Mouse (Mus musculus) stomach, embryonic 14.5 days (tissue): Measurements from ENCODE around the gene Crygn. TPM values are rescaled to one million over a fixed set of nuclear protein-coding genes. Genes with fewer than 3 reads are reported as not detected.
A peak's percentile ranks its signal among the peaks of the same experiment; 100 is the strongest.

ENCODE experiments used
- ATAC-seq: fragments of 200-750 bp; cut with Nextera tagmentation; 2 replicates; pipeline ENCODE4 v1.8.0; 2017; ENCODE audit warnings: low read depth, moderate TSS enrichment; ENCODE audit not compliant: insufficient number of reproducible peaks, insufficient read depth, low FRiP score
- H3K27ac ChIP-seq: fragments of 300-500 bp; sonication (generic); 2 replicates; pipeline ENCODE4 v1.5.1; 2014; ENCODE audit warnings: mild to moderate bottlenecking, low read length, moderate library complexity, mixed read lengths
- H3K27me3 ChIP-seq: fragments of 300-500 bp; sonication (generic); 2 replicates; pipeline ENCODE4 v1.6.1; 2014; ENCODE audit warnings: low read length, control low read depth, mixed read lengths; ENCODE audit not compliant: control insufficient read depth, insufficient read depth
- H3K36me3 ChIP-seq: fragments of 300-500 bp; sonication (generic); 2 replicates; pipeline ENCODE4 v1.6.1; 2014; ENCODE audit warnings: mild to moderate bottlenecking, control low read depth, low read length, moderate library complexity, mixed read lengths; ENCODE audit not compliant: control insufficient read depth, insufficient read depth
- H3K4me1 ChIP-seq: fragments of 300-500 bp; sonication (generic); 2 replicates; pipeline ENCODE4 v1.6.1; 2014; ENCODE audit warnings: low read length, control low read depth, mixed read lengths; ENCODE audit not compliant: control insufficient read depth, insufficient read depth
- H3K4me2 ChIP-seq: fragments of 300-500 bp; sonication (generic); replicated peaks from 2 replicates; pipeline ENCODE4 v1.6.1; 2014; ENCODE audit warnings: low read depth, low read length, control low read depth
- H3K4me3 ChIP-seq: fragments of 300-500 bp; sonication (generic); 2 replicates; pipeline ENCODE4 v1.5.1; 2014; ENCODE audit warnings: low read depth, low read length, control low read depth
- H3K9ac ChIP-seq: fragments of 300-500 bp; sonication (generic); replicated peaks from 2 replicates; pipeline ENCODE4 v1.6.1; 2014; ENCODE audit warnings: low read depth, mild to moderate bottlenecking, control low read depth, low read length, moderate library complexity, mixed read lengths
- H3K9me3 ChIP-seq: fragments of 300-500 bp; sonication (generic); 2 replicates; pipeline ENCODE4 v1.6.1; 2016; ENCODE audit warnings: low read depth, low read length, control low read depth; ENCODE audit not compliant: control insufficient read depth
- WGBS: fragments of 180-500 bp; shearing (Covaris S2); extraction: QIAGEN DNeasy Blood & Tissue Kit; methylation state at CpG from one replicate; pipeline ENCODE4 v1.1.7; 2014; 5-methylcytosine and 5-hydroxymethylcytosine counted together
- polyA plus RNA-seq: library from polyadenylated mRNA; unstranded; fragments of >200 nt; fragmentation: Nextera tagmentation; extraction: Ambion mirVana; gene quantifications from 2 replicates; pipeline ENCODE4 v1.2.1, GENCODE M21; 2014

Gene Crygn
- 3.1 TPM in 1 of 2 replicates, not detected in the other for polyA plus RNA-seq

DNA sequence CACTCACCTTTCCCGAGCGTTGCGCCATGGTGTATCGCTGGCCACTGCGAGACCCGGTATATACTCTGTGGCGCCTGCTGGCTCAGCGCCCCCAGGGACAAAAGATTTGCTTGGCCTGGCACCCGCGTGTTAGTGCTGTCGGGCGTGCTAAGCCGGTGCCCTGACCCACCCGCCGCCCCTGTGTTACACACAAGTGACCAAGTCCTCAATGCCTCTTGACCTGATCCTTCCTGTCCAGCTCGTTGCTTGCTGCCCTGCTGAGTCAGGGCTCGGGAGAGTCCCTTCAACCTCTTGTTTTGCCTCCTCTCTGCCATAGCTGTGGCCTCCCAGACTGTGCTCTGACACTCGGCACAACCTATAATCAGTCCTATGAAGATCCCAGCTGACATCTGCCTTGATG is at the start of gene Crygn:
Gene Crygn (minus strand): TSS at position 193 of the 400 bp plus-strand sequence.
- H3K9me3 ChIP-seq = no peaks in the 10 kb centered on the region
- H3K4me3 ChIP-seq = no peak within 1 kb of the TSS
- H3K27me3 ChIP-seq = no peaks in the 10 kb centered on the region
- WGBS = 47% methylated on average over 18 of the region's 18 CpGs
- peaks cover 4% of the 10 kb centered on the region; the same call in 1 of the 2 replicates for H3K4me1 ChIP-seq
- no peaks in the 10 kb centered on the region for H3K36me3 ChIP-seq
- 0 out of 2 replicates have a peak, but pooled peaks have one; percentile 11 for ATAC-seq
- H3K9ac ChIP-seq = no peak within 1 kb of the TSS
- no peak within 1 kb of the TSS for H3K4me2 ChIP-seq
- H3K27ac ChIP-seq = no peak within 1 kb of the TSS

DNA sequence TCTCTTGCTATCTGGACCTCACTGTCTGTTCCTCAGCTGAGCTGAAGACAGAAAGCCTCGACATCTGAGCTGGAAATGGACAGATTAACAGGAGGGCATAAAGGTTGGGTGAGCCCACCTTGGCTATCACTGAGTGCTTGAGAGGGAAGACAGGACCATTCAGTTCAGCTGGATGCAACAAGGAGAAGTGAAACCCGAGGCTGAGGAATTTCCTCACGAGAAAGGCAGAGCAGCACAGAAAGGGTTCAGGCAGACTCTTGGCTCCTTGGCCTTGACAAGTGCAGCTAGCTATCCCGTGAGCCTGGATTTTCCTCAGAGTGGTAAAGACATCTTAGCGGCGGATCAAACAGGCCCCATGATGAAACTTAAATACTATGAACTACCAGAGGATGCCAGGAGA is 47.4 kb upstream of the Crygn start:
- H3K27me3 ChIP-seq = no peaks in the 10 kb centered on the region
- H3K9ac ChIP-seq = no peak overlapping the region
- H3K4me3 ChIP-seq = no peak overlapping the region
- no peak for ATAC-seq
- WGBS = 83% methylated on average over 6 of the region's 6 CpGs
- peaks cover 51% of the 10 kb centered on the region for H3K36me3 ChIP-seq
- H3K27ac ChIP-seq = no peak overlapping the region
- H3K9me3 ChIP-seq = no peaks in the 10 kb centered on the region
- no peaks in the 10 kb centered on the region for H3K4me1 ChIP-seq
- no peak overlapping the region for H3K4me2 ChIP-seq

DNA sequence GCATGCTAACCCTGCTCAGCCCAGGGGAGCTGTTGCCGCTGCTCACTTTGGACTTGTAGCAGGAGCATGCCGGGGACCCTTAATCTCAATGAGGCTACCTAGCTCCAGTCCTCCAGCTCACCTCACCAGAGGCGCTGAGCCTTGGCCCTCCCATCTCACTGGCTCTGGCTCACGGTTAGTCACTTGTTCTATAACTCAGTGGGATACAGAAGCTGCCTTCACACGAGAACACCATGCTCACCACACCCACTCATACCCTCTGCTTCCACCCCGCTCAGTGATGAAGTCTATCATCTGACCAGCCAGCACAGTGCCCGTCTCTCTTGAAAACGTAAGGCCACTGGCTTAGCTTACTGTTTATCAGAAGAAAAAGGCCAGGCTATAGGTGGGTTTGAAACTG is 46.9 kb upstream of the Crygn start:
- peaks cover 50% of the 10 kb centered on the region for H3K36me3 ChIP-seq
- H3K4me1 ChIP-seq = no peaks in the 10 kb centered on the region
- no peak for ATAC-seq
- no peak overlapping the region for H3K27ac ChIP-seq
- WGBS = 93% methylated on average over 8 of the region's 8 CpGs
- no peak overlapping the region for H3K9ac ChIP-seq
- H3K9me3 ChIP-seq = no peaks in the 10 kb centered on the region
- H3K4me2 ChIP-seq = no peak overlapping the region
- no peak overlapping the region for H3K4me3 ChIP-seq
- no peaks in the 10 kb centered on the region for H3K27me3 ChIP-seq

DNA sequence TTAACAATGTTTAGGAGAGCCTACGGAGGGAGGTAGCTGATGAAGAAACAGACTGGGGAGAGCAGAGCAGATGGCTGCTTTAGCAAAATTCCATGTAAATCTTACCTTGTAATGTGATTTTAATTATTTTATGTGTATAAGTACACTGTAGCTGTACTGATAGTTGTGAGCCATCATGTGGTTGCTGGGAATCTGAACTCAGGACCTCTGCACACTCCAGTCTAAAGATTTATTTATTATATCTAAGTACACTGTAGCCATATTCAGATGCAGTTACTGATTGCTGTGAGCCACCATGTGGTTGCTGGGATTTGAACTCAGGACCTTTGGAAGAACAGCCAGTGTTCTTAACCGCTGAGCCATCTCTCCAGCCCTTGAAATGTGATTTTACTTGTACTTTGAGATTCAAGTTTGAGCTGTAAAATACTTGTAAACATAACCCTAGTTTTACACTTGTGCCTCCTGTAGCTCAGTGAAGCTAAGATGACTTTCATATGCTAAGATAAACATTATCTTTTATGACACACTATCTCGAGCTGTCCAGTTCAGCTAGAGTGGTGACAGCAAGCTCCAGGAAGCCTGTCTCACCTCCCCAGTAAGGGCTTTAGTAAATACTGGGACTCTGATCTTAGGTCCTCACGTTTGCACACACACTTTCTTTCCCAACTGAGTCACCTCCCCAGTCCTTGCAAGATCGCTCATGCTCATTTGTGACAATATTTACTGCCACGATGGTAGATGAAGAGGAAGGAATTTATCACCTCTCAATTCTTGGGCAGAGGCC is 44.2 kb upstream of the Crygn start:
- Histone ChIP-seq H3K27ac (no peak overlapping the region), H3K4me3 (no peak overlapping the region), H3K9ac (no peak overlapping the region), H3K4me1 (no peaks in the 10 kb centered on the region), H3K4me2 (no peak overlapping the region), H3K36me3 (peaks cover 33% of the 10 kb centered on the region), H3K27me3 (no peaks in the 10 kb centered on the region), H3K9me3 (no peaks in the 10 kb centered on the region)
- WGBS = 66% methylated on average over 6 of the region's 6 CpGs
- ATAC-seq = no peak

DNA sequence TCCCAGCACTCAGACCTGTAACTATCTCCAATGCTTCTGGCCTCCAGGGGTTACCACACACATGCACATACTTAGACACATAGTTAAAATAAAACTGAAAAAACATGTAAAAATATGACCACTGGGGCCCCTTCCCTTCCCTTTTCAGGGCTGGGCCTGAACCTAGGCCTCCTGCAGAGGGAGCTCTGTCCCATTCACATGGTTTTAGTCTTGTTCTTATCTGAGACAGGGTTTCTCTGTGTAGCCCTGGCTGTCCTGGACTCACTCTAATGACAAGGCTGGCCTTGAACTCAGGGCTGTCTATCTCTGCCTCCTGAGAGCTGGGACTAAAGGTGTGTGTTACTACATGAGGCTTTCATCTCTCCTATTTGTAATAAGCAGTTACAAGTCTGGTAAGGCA is 42.6 kb upstream of the Crygn start:
- Histone ChIP-seq H3K9ac (no peak overlapping the region), H3K4me3 (no peak overlapping the region), H3K4me2 (no peak overlapping the region), H3K36me3 (peaks cover 18% of the 10 kb centered on the region), H3K27me3 (no peaks in the 10 kb centered on the region), H3K9me3 (no peaks in the 10 kb centered on the region), H3K27ac (no peak overlapping the region), H3K4me1 (no peaks in the 10 kb centered on the region)
- no peak for ATAC-seq

DNA sequence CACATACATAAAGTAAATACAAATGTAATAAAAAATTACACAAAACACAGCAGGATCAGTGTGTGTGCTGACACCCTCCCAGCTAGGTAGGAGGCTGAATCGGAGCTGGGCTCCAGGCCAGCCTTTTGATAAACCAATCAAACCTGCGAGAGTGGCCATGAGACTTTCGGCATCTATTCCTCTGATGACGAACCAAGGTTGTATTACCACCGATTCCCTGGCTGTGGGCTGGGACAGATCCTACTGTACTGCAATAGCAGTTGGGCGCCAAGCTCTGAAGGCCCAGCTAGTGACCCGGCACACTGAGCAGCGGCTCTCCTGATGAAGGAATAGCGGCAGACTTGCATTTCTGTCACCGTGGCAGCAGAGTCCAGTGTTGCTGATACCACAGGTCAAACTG is 40.8 kb upstream of the Crygn start:
- Histone ChIP-seq H3K27me3 (no peaks in the 10 kb centered on the region), H3K4me3 (no peak overlapping the region), H3K9ac (no peak overlapping the region), H3K4me2 (no peak overlapping the region), H3K4me1 (no peaks in the 10 kb centered on the region), H3K36me3 (peaks cover 12% of the 10 kb centered on the region; the same call in 1 of the 2 replicates), H3K27ac (no peak overlapping the region), H3K9me3 (no peaks in the 10 kb centered on the region)
- 62% methylated on average over 10 of the region's 10 CpGs for WGBS
- ATAC-seq = no peak

DNA sequence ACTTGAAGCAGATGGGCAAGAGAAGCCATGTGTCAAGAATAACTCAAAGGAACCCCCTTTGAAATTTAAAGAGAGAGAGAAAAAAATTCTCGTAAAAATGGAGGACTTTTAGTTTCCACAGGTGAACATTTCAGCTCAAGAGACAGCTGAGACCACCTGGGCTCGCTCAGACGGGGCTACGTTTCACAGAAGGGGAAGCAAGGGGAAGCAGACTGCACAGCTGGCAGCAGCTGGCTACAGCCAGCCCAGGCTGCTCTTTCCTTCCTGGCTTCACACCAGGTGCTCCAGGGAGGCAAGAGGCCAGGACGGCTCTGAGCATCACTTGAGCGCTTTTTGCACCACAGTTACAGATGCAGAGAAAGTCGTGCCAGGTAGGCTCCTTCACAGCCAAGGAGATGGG is 40.0 kb upstream of the Crygn start:
- no peak overlapping the region for H3K4me3 ChIP-seq
- H3K27me3 ChIP-seq = no peaks in the 10 kb centered on the region
- 37% methylated on average over 7 of the region's 7 CpGs for WGBS
- H3K4me2 ChIP-seq = no peak overlapping the region
- H3K27ac ChIP-seq = no peak overlapping the region
- H3K9ac ChIP-seq = no peak overlapping the region
- no peaks in the 10 kb centered on the region for H3K9me3 ChIP-seq
- H3K4me1 ChIP-seq = no peaks in the 10 kb centered on the region
- peaks cover 7% of the 10 kb centered on the region; the same call in 1 of the 2 replicates for H3K36me3 ChIP-seq
- ATAC-seq = no peak

DNA sequence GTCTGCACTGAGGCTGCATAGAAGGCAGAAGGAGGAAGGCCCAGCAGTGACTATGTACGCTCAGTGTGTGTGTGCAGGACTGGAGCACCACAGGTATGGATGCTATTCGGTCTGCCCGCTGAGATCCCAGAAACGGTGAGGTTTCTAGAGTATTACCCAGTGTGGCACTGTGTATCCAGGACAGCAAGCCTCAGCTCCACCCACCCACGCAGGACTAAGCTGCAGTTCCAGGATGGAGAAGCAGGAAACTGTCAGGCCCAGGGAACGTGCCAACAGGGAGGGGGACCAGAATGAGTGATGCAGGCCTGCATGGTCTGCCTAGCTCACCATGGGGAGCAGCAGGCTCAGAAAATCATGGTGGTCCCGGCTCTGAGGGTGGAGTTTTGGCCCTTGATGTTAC is 35.2 kb upstream of the Crygn start:
- no peaks in the 10 kb centered on the region for H3K9me3 ChIP-seq
- H3K4me1 ChIP-seq = no peaks in the 10 kb centered on the region
- no peak overlapping the region for H3K27ac ChIP-seq
- no peak for ATAC-seq
- 67% methylated on average over 7 of the region's 7 CpGs for WGBS
- no peak overlapping the region for H3K4me3 ChIP-seq
- H3K4me2 ChIP-seq = no peak overlapping the region
- H3K27me3 ChIP-seq = no peaks in the 10 kb centered on the region
- no peak overlapping the region for H3K9ac ChIP-seq
- H3K36me3 ChIP-seq = no peaks in the 10 kb centered on the region

DNA sequence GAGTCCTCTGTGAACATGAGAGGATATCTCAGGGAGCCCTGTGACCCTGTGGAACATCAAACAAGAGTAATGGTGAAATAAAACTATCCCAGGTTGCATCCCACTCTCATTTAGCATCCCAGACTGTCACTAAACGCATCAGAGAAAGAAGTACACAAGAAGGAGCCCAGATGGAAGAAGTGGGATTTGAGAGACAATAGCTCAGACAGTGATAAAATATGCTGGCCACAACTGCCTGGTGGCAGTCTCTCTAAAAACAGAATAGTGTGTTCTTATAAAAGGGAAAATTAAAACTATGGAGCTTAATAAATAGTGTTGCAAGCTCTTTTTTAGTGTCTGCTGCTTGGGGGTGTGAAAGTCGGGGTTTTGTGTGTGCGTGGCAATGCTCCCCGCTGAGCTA is 25.1 kb upstream of the Crygn start:
- H3K4me1 ChIP-seq = no peaks in the 10 kb centered on the region
- 80% methylated on average over 4 of the region's 4 CpGs for WGBS
- no peak overlapping the region for H3K4me2 ChIP-seq
- H3K9ac ChIP-seq = no peak overlapping the region
- no peaks in the 10 kb centered on the region for H3K36me3 ChIP-seq
- H3K4me3 ChIP-seq = no peak overlapping the region
- H3K9me3 ChIP-seq = no peaks in the 10 kb centered on the region
- no peak overlapping the region for H3K27ac ChIP-seq
- H3K27me3 ChIP-seq = no peaks in the 10 kb centered on the region
- no peak for ATAC-seq
